Mouse (Mus musculus): ENCODE measurements at regions not wholly inside any gene's neighbourhood (a gene's known extent, or its start where the extent isn't known, plus 50 kb on each side); places are given as distances from the start of the nearest gene placed in this dataset.

DNA sequence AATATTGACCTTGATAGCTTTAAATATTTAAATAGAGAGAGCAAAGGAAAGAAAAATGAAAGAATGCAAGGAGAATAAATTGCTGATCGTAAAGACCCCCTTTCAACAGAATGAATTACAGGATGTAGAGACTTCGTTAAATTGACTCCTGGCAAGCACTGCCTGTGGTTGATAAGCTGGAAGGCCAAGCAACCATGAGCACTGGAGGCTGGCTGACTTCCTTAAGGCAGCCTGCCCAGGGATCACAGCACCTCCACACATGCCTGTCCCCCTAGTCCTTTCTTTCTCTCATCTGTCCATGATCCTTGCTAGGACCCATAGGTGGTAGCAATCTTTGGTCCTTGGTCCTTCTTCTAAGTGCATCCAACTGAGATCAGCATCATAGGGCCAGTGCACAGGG lies 152.0 kb upstream of the Arglu1 start:
- TF ChIP-seq EP300 (IDR thresholded peaks at IDR 0.05; ENCODE audit: low read depth) (no peak), CTCF (IDR thresholded peaks at IDR 0.05; ENCODE audit: low read depth) (no peak)
